Mouse (Mus musculus) hindbrain, embryonic 10.5 days (tissue): ENCODE data around the gene Scgb1b12. TPM values are rescaled to one million over a fixed set of nuclear protein-coding genes. Genes with fewer than 3 reads are reported as not detected.
"Not testable (repeated sequence)": the region's sequence is repeated elsewhere in the genome, so short reads cannot be mapped to it uniquely, and the experiment has no call there.

Experiments used
- DNase-seq: peaks from one replicate; pipeline ENCODE4 v3.0.0-alpha.2; 2017; ENCODE audit warnings: low spot score
- H3K27ac ChIP-seq: fragments of 300-500 bp; sonication (generic); 2 replicates; pipeline ENCODE4 v1.5.1; 2016; ENCODE audit warnings: mild to moderate bottlenecking, moderate library complexity
- H3K27me3 ChIP-seq: fragments of 300-500 bp; sonication (generic); 2 replicates; pipeline ENCODE4 v1.6.1; 2016; ENCODE audit warnings: mild to moderate bottlenecking; ENCODE audit not compliant: poor library complexity, insufficient read depth, severe bottlenecking
- H3K36me3 ChIP-seq: fragments of 300-500 bp; sonication (generic); 2 replicates; pipeline ENCODE4 v1.6.1; 2016; ENCODE audit warnings: mild to moderate bottlenecking, moderate library complexity
- H3K4me1 ChIP-seq: fragments of 300-500 bp; sonication (generic); replicated peaks from 2 replicates; pipeline ENCODE4 v1.6.1; 2016; ENCODE audit warnings: mild to moderate bottlenecking
- H3K4me3 ChIP-seq: fragments of 300-500 bp; sonication (generic); 2 replicates; pipeline ENCODE4 v1.5.1; 2016; ENCODE audit warnings: mild to moderate bottlenecking, moderate library complexity
- H3K9me3 ChIP-seq: fragments of 300-500 bp; sonication (generic); 2 replicates; pipeline ENCODE4 v1.6.1; 2016; ENCODE audit warnings: mild to moderate bottlenecking, moderate library complexity
- WGBS: fragments of 180-500 bp; shearing (Covaris S2); methylation state at CpG from one replicate; pipeline ENCODE4 v1.1.7; 2016; 5-methylcytosine and 5-hydroxymethylcytosine counted together
- polyA plus RNA-seq: library from polyadenylated mRNA; unstranded; fragments of >200 nt; fragmentation: Nextera tagmentation; extraction: Ambion mirVana; gene quantifications from 2 replicates; pipeline ENCODE4 v1.2.1, GENCODE M21; 2016

Gene Scgb1b12
- not detected in 2 replicates for polyA plus RNA-seq

DNA sequence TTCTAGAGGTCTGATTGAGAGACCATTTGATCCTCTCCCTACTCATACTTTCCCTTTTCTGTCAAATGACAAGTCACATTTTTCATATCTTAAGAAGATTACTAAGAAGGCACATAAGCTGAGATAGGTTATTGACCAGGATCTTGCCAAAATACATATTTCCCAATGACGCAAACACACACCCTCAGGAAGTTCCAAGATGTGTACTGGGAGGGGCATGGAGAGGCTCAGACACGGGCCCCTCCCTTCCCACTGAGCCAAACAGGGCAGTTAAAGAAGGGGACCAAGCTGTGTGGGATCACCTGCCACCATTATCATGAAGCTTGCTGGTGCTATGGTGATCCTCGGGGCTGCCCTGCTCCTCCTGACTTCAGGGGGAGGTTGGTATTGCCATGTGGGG is at the start of gene Scgb1b12:
Gene Scgb1b12 (plus strand): TSS at position 301 of the 400 bp plus-strand sequence.
- H3K4me3 ChIP-seq, H3K9me3 ChIP-seq, DNase-seq, H3K27me3 ChIP-seq, H3K36me3 ChIP-seq, H3K4me1 ChIP-seq, H3K27ac ChIP-seq: not testable (repeated sequence)
- 85% methylated on average over 2 of the region's 3 CpGs for WGBS

DNA sequence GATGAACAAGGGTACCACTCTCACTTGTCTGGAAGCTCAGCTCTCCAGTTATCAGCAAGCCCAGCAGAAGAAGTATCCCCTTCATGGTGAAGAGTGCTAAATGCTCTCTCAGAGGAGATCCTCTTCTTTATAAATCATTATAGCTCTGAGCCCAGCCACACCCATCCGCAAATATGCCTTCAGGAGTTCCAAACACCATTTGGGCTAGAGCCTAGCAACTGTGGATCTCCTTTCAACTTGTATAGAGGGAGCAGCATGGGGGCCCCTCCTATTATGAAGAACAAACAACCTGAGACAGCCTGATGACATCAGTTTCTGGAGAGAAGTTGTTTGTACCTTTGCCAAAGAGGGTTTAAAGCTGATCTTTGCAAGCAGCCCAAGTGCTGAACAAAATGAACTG is 6.8 kb upstream of the Scgb1b12 start, which contains the start of gene Scgb2b12:
Gene Scgb2b12 (minus strand): TSS at position 101 of the 400 bp plus-strand sequence.
- H3K27me3 ChIP-seq, H3K4me1 ChIP-seq, H3K27ac ChIP-seq, DNase-seq, H3K9me3 ChIP-seq, H3K36me3 ChIP-seq, H3K4me3 ChIP-seq: not testable (repeated sequence)
- WGBS, result 90% methylated on average over 1 of the region's 1 CpGs

Other genes with a start within 250 kb of the Scgb1b12 start
- not detected in 2 replicates for gene Scgb1b10, start 233.3 kb upstream of the Scgb1b12 start, polyA plus RNA-seq
- gene Scgb2b11, start 123.0 kb upstream of the Scgb1b12 start, polyA plus RNA-seq, result not detected in 2 replicates
- not detected in 2 replicates for gene Scgb1b11, start 111.3 kb upstream of the Scgb1b12 start, polyA plus RNA-seq
- not detected in 2 replicates for gene Scgb2b12, start 6.9 kb upstream of the Scgb1b12 start, polyA plus RNA-seq
- gene Scgb1b29, start 107.4 kb downstream of the Scgb1b12 start, polyA plus RNA-seq, result not detected in 2 replicates